ENCODE assay signal across 7 mouse cellular contexts in the genomic region with DNA sequence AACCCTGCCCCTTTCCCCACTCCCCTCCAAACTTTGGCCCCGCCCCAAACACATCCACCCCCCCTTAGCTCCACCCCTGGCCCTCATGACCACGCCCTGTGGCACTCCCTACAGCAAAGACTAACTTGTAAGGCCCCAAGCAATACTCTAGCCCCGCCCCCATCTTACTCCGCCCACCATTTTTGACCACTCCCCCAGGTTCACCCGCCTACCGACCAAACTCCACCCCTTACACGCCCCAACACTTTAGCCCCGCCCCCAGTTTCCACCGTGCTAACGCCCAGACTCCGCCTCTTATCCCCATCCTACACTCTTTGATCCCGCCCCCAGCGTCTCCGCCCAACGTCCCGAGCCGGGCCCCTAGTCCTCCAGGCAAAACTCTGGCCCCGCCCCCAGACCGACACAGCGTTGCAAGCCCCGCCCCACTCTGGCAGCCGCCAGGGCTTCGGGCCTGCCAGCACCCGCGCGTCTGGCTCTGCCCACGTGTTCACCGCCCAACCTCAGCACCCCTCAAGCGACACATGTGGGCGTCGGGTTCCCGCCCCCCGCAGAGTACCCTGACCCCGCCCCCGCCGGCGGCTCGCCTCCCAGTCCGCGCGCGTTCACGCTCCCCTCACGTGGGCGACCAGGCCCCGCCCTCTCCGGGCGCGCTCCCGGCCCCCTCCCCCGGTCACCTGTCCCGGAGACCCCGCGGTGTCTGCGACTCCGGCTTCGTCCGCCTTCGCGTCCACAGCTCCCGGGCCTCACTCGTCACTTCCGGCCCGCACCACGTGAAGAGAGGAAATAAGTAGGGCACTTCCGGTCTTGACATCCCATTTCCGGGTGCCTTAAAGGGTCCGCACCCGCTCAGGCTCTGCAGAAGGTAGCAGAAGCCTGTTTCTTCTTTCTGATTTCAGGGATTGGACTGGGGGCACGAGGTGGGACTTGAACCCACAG. TPM values are rescaled to one million over a fixed set of nuclear protein-coding genes. Genes with fewer than 3 reads are reported as not detected.
DNase-seq lines count a peak whose midpoint lies in the region; ATAC-seq lines count a peak whose summit lies in the region.

A gene (minus strand): TSS at position 770 of the 936 bp plus-strand sequence.

- peak within 1 kb of the TSS; percentile 53 for H3K4me3 ChIP-seq in embryonic facial prominence, embryonic 11.5 days (ENCODE audit: low read depth, low read length)
- peak within 1 kb of the TSS; percentile 73 for H3K4me3 ChIP-seq in limb, embryonic 11.5 days (ENCODE audit: low read depth, low read length)
- H3K4me3 ChIP-seq in midbrain, embryonic 14.5 days (replicated peaks; ENCODE audit: low read depth, low read length): peak within 1 kb of the TSS; percentile 67

- H3K9me3 ChIP-seq in embryonic facial prominence, embryonic 11.5 days (replicated peaks; ENCODE audit: control insufficient read depth, low read length): no peaks in the 10 kb centered on the region
- no peaks in the 10 kb centered on the region for H3K9me3 ChIP-seq in limb, embryonic 11.5 days (ENCODE audit: control insufficient read depth, low read length)
- H3K9me3 ChIP-seq in midbrain, embryonic 14.5 days (ENCODE audit: control insufficient read depth, low read length): no peaks in the 10 kb centered on the region

- peak; percentile 100 for DNase-seq in adrenal gland, postnatal 14 days
- DNase-seq in embryonic facial prominence, embryonic 11.5 days (ENCODE audit: low spot score): peak; percentile 99
- DNase-seq in heart, adult 11 months: peak; percentile 100
- peak; percentile 100 for DNase-seq in kidney, adult 18-20 months
- DNase-seq in limb, embryonic 11.5 days (ENCODE audit: low spot score): peak; percentile 100
- peak; percentile 98 for DNase-seq in midbrain, embryonic 14.5 days
- peak; percentile 100 for DNase-seq in spleen, adult 18-20 months

- peak within 1 kb of the TSS; percentile 55 for H3K4me2 ChIP-seq in embryonic facial prominence, embryonic 11.5 days (ENCODE audit: low read depth, low read length)
- peak within 1 kb of the TSS; percentile 53 for H3K4me2 ChIP-seq in limb, embryonic 11.5 days (ENCODE audit: low read depth, severe bottlenecking)
- peak within 1 kb of the TSS; percentile 51 for H3K4me2 ChIP-seq in midbrain, embryonic 14.5 days (ENCODE audit: low read length)

- no peaks in the 10 kb centered on the region for H3K4me1 ChIP-seq in embryonic facial prominence, embryonic 11.5 days (ENCODE audit: control insufficient read depth, insufficient read depth, low read length)
- 0 out of 2 replicates have a peak, but pooled peaks cover 5% of the 10 kb centered on the region for H3K4me1 ChIP-seq in limb, embryonic 11.5 days (ENCODE audit: control insufficient read depth, insufficient read depth, low read length)
- no peaks in the 10 kb centered on the region for H3K4me1 ChIP-seq in midbrain, embryonic 14.5 days (ENCODE audit: control insufficient read depth, insufficient read depth, low read length)

- ATAC-seq in embryonic facial prominence, embryonic 11.5 days (replicated peaks; ENCODE audit: insufficient number of reproducible peaks, low FRiP score, low TSS enrichment, low read depth): peak; percentile 86
- ATAC-seq in limb, embryonic 11.5 days (ENCODE audit: insufficient number of reproducible peaks, low FRiP score, low TSS enrichment, low read depth): peak; percentile 93
- ATAC-seq in midbrain, embryonic 14.5 days (ENCODE audit: low FRiP score, low TSS enrichment): peak; percentile 95

- peak within 1 kb of the TSS; percentile 64 for H3K9ac ChIP-seq in embryonic facial prominence, embryonic 11.5 days (replicated peaks; ENCODE audit: low read length)
- peak within 1 kb of the TSS; percentile 74 for H3K9ac ChIP-seq in limb, embryonic 11.5 days (ENCODE audit: low read length)
- peak within 1 kb of the TSS; percentile 65 for H3K9ac ChIP-seq in midbrain, embryonic 14.5 days (replicated peaks; ENCODE audit: low read length)

- WGBS in embryonic facial prominence, embryonic 11.5 days: 1% methylated on average over 57 of the region's 70 CpGs
- WGBS in limb, embryonic 11.5 days: under 1% methylated on average over 70 of the region's 70 CpGs
- under 1% methylated on average over 70 of the region's 70 CpGs for WGBS in midbrain, embryonic 14.5 days

- H3K27me3 ChIP-seq in embryonic facial prominence, embryonic 11.5 days (ENCODE audit: control insufficient read depth, insufficient read depth, low read length): no peaks in the 10 kb centered on the region
- no peaks in the 10 kb centered on the region for H3K27me3 ChIP-seq in limb, embryonic 11.5 days (ENCODE audit: control insufficient read depth, insufficient read depth, low read length)
- H3K27me3 ChIP-seq in midbrain, embryonic 14.5 days (ENCODE audit: control insufficient read depth, insufficient read depth, low read length): no peaks in the 10 kb centered on the region

- peaks cover 7% of the 10 kb centered on the region; the same call in 1 of the 2 replicates for H3K36me3 ChIP-seq in embryonic facial prominence, embryonic 11.5 days (replicated peaks; ENCODE audit: control insufficient read depth, insufficient read depth, low read depth, low read length)
- peaks cover 6% of the 10 kb centered on the region; the same call in 1 of the 2 replicates for H3K36me3 ChIP-seq in limb, embryonic 11.5 days (ENCODE audit: control insufficient read depth, insufficient read depth, low read length)
- H3K36me3 ChIP-seq in midbrain, embryonic 14.5 days (ENCODE audit: control insufficient read depth, insufficient read depth, low read length): peaks cover 26% of the 10 kb centered on the region

- peak within 1 kb of the TSS; percentile 74 for H3K27ac ChIP-seq in embryonic facial prominence, embryonic 11.5 days (replicated peaks; ENCODE audit: low read depth, low read length)
- peak within 1 kb of the TSS; percentile 90 for H3K27ac ChIP-seq in limb, embryonic 11.5 days (replicated peaks; ENCODE audit: low read depth, low read length)
- peak within 1 kb of the TSS; percentile 95 for H3K27ac ChIP-seq in midbrain, embryonic 14.5 days (replicated peaks; ENCODE audit: low read depth, low read length)

RNA-seq across cellular contexts. Expression of the gene that starts here (rescaled TPM):
- total RNA-seq in adrenal gland, postnatal 14 days (2021): 68.1 and 75.4 TPM in 2 replicates
- 16.2 and 16.7 TPM in 2 replicates for polyA plus RNA-seq in embryonic facial prominence, embryonic 11.5 days (2014; fragmentation: Nextera tagmentation; extraction: Ambion mirVana)
- 20.2 and 23.8 TPM in 2 replicates for polyA plus RNA-seq in limb, embryonic 11.5 days (2014; fragmentation: Nextera tagmentation; extraction: Ambion mirVana)
- 17.6 and 24.1 TPM in 2 replicates for polyA plus RNA-seq in midbrain, embryonic 14.5 days (2014; fragmentation: Nextera tagmentation; extraction: Ambion mirVana)

Comparison
In these comparisons a context has a peak if more than half of its experiments do, and no peak if none do; other contexts are left out.
1. Peak in every context shown above with its lines: DNase-seq, ATAC-seq, H3K4me3 ChIP-seq and H3K27ac ChIP-seq.